Mouse (Mus musculus): ENCODE results near the gene Trpc7.
A peak's percentile ranks its signal among the peaks of the same experiment; 100 is the strongest.

Trpc7 gene

DNA sequence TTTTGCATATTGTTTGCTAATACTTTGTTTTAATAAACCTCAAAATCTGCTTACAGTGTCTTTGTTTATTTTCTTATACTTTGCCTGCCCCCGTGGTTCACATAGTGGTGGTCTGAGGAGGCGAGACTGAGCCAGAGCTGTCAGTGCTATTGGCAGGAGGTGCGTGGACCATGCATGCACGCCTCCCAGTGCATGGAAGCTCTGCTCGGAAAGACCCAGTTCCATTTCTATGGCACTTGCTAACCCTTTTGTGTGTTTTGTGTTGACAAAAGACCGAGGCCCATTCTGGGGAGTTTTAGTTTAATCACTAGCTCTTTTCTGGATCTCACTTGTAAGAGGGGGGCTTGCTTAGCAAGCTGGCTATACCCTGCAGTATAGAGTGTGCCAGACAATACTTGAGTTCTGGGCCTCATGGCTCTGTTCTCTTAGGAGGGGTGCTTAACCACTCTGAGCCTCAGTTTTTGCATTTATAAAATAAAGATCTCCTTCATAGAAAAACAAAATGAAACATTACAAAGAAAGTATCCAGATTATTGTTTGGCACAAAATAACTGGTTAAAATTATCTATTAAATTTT, 153.4 kb downstream of the Trpc7 start:
- DNase-seq: no peak

DNA sequence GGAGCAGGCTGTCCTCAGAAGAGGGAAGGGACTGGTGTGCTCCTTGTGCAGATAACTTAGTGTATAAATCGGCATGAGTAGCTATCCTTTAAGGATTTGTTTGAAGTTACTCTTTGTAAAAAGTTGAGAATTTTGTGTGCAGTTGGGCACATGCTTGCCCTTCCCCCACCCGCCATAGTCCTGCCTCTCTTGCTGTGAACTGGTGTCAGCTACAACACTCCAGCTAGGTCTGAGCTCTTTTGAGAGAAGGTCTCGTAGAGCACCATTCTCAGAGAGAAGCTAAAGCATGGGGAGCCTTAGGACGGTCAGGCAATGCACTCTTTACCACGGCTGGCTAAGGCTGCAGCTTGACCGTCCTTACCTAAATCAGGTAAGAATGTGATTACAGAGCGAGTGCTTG, 154.1 kb downstream of the Trpc7 start:
- peak; percentile 62 for DNase-seq

DNA sequence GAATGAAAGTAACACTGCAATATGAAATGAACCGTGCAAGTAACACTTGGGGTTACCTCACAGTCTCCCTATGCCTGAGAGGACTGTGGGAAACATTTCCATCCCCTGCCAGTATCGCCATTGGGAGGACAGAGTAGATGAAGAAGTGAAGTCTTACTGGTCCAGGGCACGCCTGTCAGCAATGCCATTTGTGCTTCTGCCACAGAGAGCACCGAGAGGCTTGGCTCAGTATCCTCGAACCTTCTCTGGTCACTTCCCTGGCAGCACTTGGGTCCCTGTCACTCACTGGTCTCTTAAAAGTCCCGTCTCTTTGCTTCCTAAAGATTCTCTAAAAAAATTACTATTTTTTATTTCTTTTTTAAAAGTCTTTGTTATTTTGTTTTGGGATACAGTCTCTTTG, 155.3 kb downstream of the Trpc7 start:
- no peak for DNase-seq

GRCm38 (mm10) chr13:56739556-56739955, 156.2 kb downstream of the Trpc7 start:
- DNase-seq: no peak

DNA sequence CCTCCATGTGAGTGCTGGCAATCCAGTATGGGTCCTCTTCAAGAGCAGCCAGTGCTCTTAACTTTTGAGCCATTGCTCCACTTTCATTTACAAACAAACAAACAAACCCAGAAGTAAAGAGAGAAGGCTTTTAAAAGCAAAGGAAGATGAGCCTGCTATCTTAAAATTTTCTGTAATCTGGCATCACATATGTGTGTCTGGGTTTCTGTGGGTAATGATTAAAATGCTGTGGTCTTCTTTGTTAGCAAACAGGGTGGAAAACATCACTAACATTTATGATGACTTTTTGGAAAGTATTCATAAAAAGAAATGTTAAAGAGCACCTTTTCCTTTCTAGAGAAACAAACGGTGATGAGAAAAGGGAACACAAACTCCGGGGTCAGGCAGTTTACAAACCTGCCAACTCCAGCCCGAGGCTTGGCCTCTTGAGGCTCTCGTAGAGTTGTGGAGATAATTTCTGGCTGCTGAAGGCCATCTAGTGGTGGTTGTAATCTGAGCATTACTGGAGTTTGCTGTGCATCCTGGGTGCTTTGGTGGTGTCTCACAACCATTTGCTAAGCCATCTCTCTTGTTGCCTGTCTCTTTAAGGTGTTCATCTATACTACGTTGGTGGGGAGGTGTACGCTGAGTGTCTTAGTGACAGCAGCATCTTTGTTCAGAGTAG, 160.4 kb downstream of the Trpc7 start:
- no peak for DNase-seq

DNA sequence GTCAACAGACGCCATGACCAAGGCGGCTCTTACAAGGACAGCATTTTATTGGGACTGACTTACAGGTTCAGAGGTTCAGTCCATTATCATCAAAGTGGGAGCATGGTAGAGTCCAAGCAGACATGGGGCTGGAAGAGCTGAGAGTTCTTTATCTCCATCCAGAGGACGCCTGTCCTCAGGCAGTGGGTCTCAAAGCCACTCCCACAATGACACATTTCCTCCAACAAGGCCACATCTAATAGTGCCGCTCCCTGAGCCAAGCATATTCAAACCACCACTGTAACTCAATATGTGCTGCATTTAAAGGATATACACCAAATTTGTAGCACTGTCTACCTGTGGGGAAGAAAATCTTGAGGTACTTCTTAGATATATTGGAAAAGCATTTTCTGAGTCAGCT, 161.2 kb downstream of the Trpc7 start:
- no peak for DNase-seq

DNA sequence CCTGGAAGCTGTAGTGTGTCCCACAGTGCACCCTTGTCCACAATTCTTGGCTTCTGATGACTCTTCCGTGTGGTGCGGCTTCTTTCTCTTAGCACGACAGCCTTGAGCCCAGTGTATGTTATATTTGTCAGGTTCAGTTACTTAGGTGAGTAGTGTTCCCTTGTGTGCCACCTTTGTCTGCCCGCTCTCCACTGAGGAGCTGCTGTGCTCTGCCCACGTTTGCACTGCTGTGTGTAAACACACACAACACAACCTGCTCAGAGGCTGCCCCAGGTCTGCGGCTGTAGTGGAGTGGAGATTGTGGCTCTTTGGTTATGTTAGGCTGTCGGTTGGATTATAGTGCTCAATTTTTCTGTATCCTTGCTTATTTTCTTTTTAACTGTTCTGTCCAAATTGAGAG, 166.7 kb downstream of the Trpc7 start:
- no peak for DNase-seq

GRCm38 (mm10) chr13:56726551-56726950, 169.2 kb downstream of the Trpc7 start:
- DNase-seq: no peak

All from thymus, postnatal 4 days (tissue).